Mouse (Mus musculus): ENCODE measurements around the gene Cnot1. TPM values are rescaled to one million over a fixed set of nuclear protein-coding genes. Genes with fewer than 3 reads are reported as not detected.

The Cnot1 gene
- polyA plus RNA-seq, 3 experiments from 2014 or later, result 88.9 to 95.1 (median 94.7) TPM

- ATAC-seq, result no peak
Observed at GRCm38 (mm10) chr8:95727625-95728024, 79.6 kb downstream of the Cnot1 start.

GRCm38 (mm10) chr8:95716546-95717335 is 90.5 kb downstream of the Cnot1 start:
- no peak for ATAC-seq

GRCm38 (mm10) chr8:95715676-95716531 is 91.4 kb downstream of the Cnot1 start, which contains the start of gene Setd6:
TSS of gene Setd6 (plus strand) at chr8:95715881.
- ATAC-seq, result peak; percentile 87

GRCm38 (mm10) chr8:95714837-95715413 is 92.3 kb downstream of the Cnot1 start:
- ATAC-seq, result no peak

GRCm38 (mm10) chr8:95714367-95714766 is 92.9 kb downstream of the Cnot1 start:
- ATAC-seq, result no peak

GRCm38 (mm10) chr8:95713100-95714010 is 93.9 kb downstream of the Cnot1 start:
- peak; percentile 62 for ATAC-seq

- ATAC-seq, result no peak
Observed at GRCm38 (mm10) chr8:95712395-95712794, 94.9 kb downstream of the Cnot1 start.

GRCm38 (mm10) chr8:95711029-95711428 is 96.2 kb downstream of the Cnot1 start:
- ATAC-seq, result no peak

- no peak for ATAC-seq
Observed at GRCm38 (mm10) chr8:95709579-95709978, 97.7 kb downstream of the Cnot1 start.

GRCm38 (mm10) chr8:95704538-95704937 is 102.7 kb downstream of the Cnot1 start:
- ATAC-seq, result no peak

- ATAC-seq, result peak; percentile 16
Observed at GRCm38 (mm10) chr8:95703461-95704260, 103.6 kb downstream of the Cnot1 start.

- ATAC-seq, result peak; percentile 98
Observed at GRCm38 (mm10) chr8:95702480-95703446, 104.5 kb downstream of the Cnot1 start.

- ATAC-seq, result no peak
Observed at GRCm38 (mm10) chr8:95701809-95702208, 105.5 kb downstream of the Cnot1 start.

GRCm38 (mm10) chr8:95700282-95700681 is 107.0 kb downstream of the Cnot1 start:
- no peak for ATAC-seq

- ATAC-seq, result no peak
Observed at GRCm38 (mm10) chr8:95698179-95698578, 109.1 kb downstream of the Cnot1 start.

- ATAC-seq, result peak; percentile 61
Observed at GRCm38 (mm10) chr8:95697128-95697527, 110.1 kb downstream of the Cnot1 start.

- ATAC-seq, result no peak
Observed at GRCm38 (mm10) chr8:95696661-95697060, 110.6 kb downstream of the Cnot1 start.

GRCm38 (mm10) chr8:95694631-95695030 is 112.6 kb downstream of the Cnot1 start:
- ATAC-seq, result no peak

GRCm38 (mm10) chr8:95690929-95691541 is 116.2 kb downstream of the Cnot1 start:
- no peak for ATAC-seq
